Mouse (Mus musculus): ENCODE measurements at regions not wholly inside any gene's neighbourhood (a gene's known extent, or its start where the extent isn't known, plus 50 kb on each side); places are given as distances from the start of the nearest gene placed in this dataset.

DNA sequence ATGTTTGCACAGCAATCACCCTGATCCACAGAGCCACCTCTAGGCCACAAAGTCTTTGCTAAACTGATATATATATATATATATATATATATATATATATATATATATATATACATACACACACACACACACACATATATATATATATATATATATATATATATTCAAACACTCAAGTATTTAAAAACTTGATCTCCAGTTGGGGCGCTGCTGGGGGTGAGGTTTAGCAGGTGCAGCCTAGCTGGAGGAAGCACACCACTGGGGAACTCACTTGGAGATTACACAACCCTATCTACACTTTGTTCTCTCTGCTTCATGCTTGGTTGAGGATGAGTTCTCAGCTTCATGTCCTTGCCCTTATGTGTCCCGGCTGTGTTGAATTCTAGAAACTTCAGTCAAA lies 153.6 kb upstream of the Sdk2 start:
- ATAC-seq (ENCODE audit: insufficient number of reproducible peaks, insufficient read depth, low FRiP score, low TSS enrichment), result no peak
- Histone ChIP-seq H3K4me3 (no peak overlapping the region), H3K9me3 (no peaks in the 10 kb centered on the region), H3K4me2 (replicated peaks) (no peak overlapping the region), H3K36me3 (no peaks in the 10 kb centered on the region), H3K27ac (no peak overlapping the region), H3K4me1 (peaks cover 22% of the 10 kb centered on the region; the same call in 1 of the 2 replicates), H3K9ac (no peak overlapping the region), H3K27me3 (peaks cover 13% of the 10 kb centered on the region)
- 97% methylated on average over 2 of the region's 2 CpGs for WGBS

- no peak overlapping the region for H3K27ac ChIP-seq
- ATAC-seq (ENCODE audit: insufficient number of reproducible peaks, insufficient read depth, low FRiP score, low TSS enrichment), result no peak
- H3K4me2 ChIP-seq (replicated peaks), result no peak overlapping the region
- 30% methylated on average over 9 of the region's 9 CpGs for WGBS
- peaks cover 13% of the 10 kb centered on the region for H3K27me3 ChIP-seq
- H3K9me3 ChIP-seq, result no peaks in the 10 kb centered on the region
- no peak overlapping the region for H3K4me3 ChIP-seq
- peaks cover 22% of the 10 kb centered on the region; the same call in 1 of the 2 replicates for H3K4me1 ChIP-seq
- no peaks in the 10 kb centered on the region for H3K36me3 ChIP-seq
- no peak overlapping the region for H3K9ac ChIP-seq
Observed at GRCm38 (mm10) chr11:114218732-114219506, 152.1 kb upstream of the Sdk2 start.

DNA sequence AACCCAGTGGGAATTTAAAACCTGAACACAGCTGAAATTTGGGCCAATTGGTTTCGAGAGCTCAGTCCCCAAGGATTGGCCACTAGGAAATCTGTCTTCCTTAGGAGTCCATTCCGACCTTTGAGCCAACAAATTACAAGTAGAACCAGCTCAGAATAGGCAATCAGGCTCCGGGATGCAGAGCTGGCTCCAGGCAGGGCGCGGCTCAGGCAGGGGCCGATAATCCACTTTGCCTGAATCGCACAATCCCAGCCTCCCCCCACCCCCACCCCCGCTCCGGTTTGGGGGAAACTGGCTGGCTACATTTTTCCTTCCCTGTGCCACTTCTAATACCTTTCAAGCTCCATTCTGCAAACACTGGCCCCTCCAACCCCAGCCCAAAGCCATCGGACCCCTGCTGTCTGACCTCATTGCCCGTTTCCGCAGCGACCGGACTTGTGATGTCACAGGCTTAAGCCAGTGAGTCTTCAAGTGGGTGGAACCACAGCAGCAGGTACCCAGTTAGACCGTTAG lies 150.5 kb upstream of the Sdk2 start:
- peaks cover 22% of the 10 kb centered on the region; the same call in 1 of the 2 replicates for H3K4me1 ChIP-seq
- peaks cover 13% of the 10 kb centered on the region for H3K27me3 ChIP-seq
- H3K4me3 ChIP-seq, result peak overlapping the region; percentile 28
- ATAC-seq (ENCODE audit: insufficient number of reproducible peaks, insufficient read depth, low FRiP score, low TSS enrichment), result 0 out of 2 replicates have a peak, but pooled peaks have one; percentile 57
- WGBS, result under 1% methylated on average over 15 of the region's 15 CpGs
- H3K36me3 ChIP-seq, result no peaks in the 10 kb centered on the region
- peak overlapping the region; percentile 46 for H3K4me2 ChIP-seq (replicated peaks)
- H3K9me3 ChIP-seq, result no peaks in the 10 kb centered on the region
- H3K9ac ChIP-seq, result no peak overlapping the region
- no peak overlapping the region for H3K27ac ChIP-seq

GRCm38 (mm10) chr11:114216493-114216892 lies 149.6 kb upstream of the Sdk2 start:
- no peak overlapping the region for H3K9ac ChIP-seq
- H3K27ac ChIP-seq, result no peak overlapping the region
- H3K36me3 ChIP-seq, result no peaks in the 10 kb centered on the region
- ATAC-seq (ENCODE audit: insufficient number of reproducible peaks, insufficient read depth, low FRiP score, low TSS enrichment), result no peak
- no peak overlapping the region for H3K4me3 ChIP-seq
- no peak overlapping the region for H3K4me2 ChIP-seq (replicated peaks)
- H3K9me3 ChIP-seq, result no peaks in the 10 kb centered on the region
- H3K4me1 ChIP-seq, result peaks cover 22% of the 10 kb centered on the region; the same call in 1 of the 2 replicates
- 8% methylated on average over 7 of the region's 7 CpGs for WGBS
- H3K27me3 ChIP-seq, result peaks cover 13% of the 10 kb centered on the region

GRCm38 (mm10) chr11:114215256-114215655 lies 148.4 kb upstream of the Sdk2 start:
- no peak overlapping the region for H3K9ac ChIP-seq
- WGBS, result 52% methylated on average over 8 of the region's 8 CpGs

GRCm38 (mm10) chr11:114212136-114212535 lies 145.3 kb upstream of the Sdk2 start:
- H3K4me1 ChIP-seq, result peaks cover 8% of the 10 kb centered on the region; the same call in 1 of the 2 replicates
- no peak overlapping the region for H3K4me2 ChIP-seq (replicated peaks)
- H3K4me3 ChIP-seq, result no peak overlapping the region
- no peak overlapping the region for H3K27ac ChIP-seq
- H3K9ac ChIP-seq, result no peak overlapping the region
- WGBS, result 50% methylated on average over 2 of the region's 2 CpGs
- 0 out of 2 replicates have a peak, but pooled peaks cover 3% of the 10 kb centered on the region for H3K27me3 ChIP-seq
- H3K36me3 ChIP-seq, result no peaks in the 10 kb centered on the region
- H3K9me3 ChIP-seq, result no peaks in the 10 kb centered on the region
- ATAC-seq (ENCODE audit: insufficient number of reproducible peaks, insufficient read depth, low FRiP score, low TSS enrichment), result no peak

More at GRCm38 (mm10) chr11:114215256-114215655, 148.4 kb upstream of the Sdk2 start:
- Histone ChIP-seq H3K36me3 (no peaks in the 10 kb centered on the region), H3K27me3 (peaks cover 13% of the 10 kb centered on the region), H3K4me2 (replicated peaks) (no peak overlapping the region), H3K27ac (no peak overlapping the region), H3K4me3 (no peak overlapping the region), H3K4me1 (peaks cover 22% of the 10 kb centered on the region; the same call in 1 of the 2 replicates), H3K9me3 (no peaks in the 10 kb centered on the region)
- no peak for ATAC-seq (ENCODE audit: insufficient number of reproducible peaks, insufficient read depth, low FRiP score, low TSS enrichment)

DNA sequence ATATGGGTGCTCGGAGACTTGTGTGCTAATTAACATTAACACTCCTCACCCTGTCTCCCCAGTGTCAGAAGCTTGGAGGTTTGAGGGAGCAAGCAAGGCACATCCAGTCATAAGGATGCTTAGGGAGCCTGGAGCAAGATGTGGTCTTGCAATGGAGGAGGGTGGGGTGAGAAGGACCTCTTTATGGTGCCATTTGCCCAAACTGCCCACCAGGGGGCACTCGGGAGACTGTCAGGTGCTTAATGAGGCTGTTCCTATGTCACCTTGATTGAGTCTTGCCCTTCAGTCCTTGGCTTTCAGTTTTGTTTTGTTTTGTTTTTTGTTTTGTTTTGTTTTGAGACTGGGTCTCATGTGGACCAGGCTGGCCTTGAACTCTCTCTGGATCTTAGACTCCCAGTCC lies 138.3 kb upstream of the Sdk2 start:
- Histone ChIP-seq H3K4me1 (no peaks in the 10 kb centered on the region), H3K4me2 (replicated peaks) (no peak overlapping the region), H3K9me3 (no peaks in the 10 kb centered on the region), H3K9ac (no peak overlapping the region), H3K36me3 (no peaks in the 10 kb centered on the region), H3K27ac (no peak overlapping the region), H3K4me3 (no peak overlapping the region), H3K27me3 (no peaks in the 10 kb centered on the region)
- ATAC-seq (ENCODE audit: insufficient number of reproducible peaks, insufficient read depth, low FRiP score, low TSS enrichment), result no peak
- 33% methylated on average over 2 of the region's 2 CpGs for WGBS

DNA sequence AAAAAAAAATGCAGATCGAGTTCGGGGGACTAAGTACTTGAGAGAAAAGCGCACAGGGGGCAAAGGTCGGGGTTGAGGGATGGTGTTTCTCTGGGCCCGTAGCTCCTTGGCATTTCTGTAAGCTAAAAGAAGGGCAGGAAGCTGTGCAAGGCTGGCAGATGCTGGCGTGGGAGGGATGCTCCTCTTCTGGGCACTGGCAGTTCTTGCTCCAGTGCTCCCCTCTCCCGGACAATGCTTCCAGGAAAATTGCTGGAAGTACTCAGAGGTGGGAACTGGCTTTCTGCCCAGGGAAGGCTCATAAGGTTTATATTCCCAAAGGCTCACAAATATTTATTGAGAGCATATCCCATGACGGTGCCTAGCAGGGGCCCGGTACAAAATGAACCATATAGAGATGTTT lies 136.6 kb upstream of the Sdk2 start:
- H3K27ac ChIP-seq, result no peak overlapping the region
- no peaks in the 10 kb centered on the region for H3K9me3 ChIP-seq
- no peak overlapping the region for H3K4me3 ChIP-seq
- peaks cover 11% of the 10 kb centered on the region for H3K4me1 ChIP-seq
- ATAC-seq (ENCODE audit: insufficient number of reproducible peaks, insufficient read depth, low FRiP score, low TSS enrichment), result no peak
- no peaks in the 10 kb centered on the region for H3K27me3 ChIP-seq
- no peak overlapping the region for H3K9ac ChIP-seq
- whole genome bisulfite sequencing, result 62% methylated on average over 9 of the region's 9 CpGs
- no peaks in the 10 kb centered on the region for H3K36me3 ChIP-seq
- no peak overlapping the region for H3K4me2 ChIP-seq (replicated peaks)

- no peak overlapping the region for H3K27ac ChIP-seq
- H3K4me3 ChIP-seq, result no peak overlapping the region
- WGBS, result 78% methylated on average over 16 of the region's 16 CpGs
- no peaks in the 10 kb centered on the region for H3K9me3 ChIP-seq
- H3K4me1 ChIP-seq, result peaks cover 19% of the 10 kb centered on the region
- no peak overlapping the region for H3K4me2 ChIP-seq (replicated peaks)
- no peaks in the 10 kb centered on the region for H3K27me3 ChIP-seq
- no peak overlapping the region for H3K9ac ChIP-seq
- no peaks in the 10 kb centered on the region for H3K36me3 ChIP-seq
- no peak for ATAC-seq (ENCODE audit: insufficient number of reproducible peaks, insufficient read depth, low FRiP score, low TSS enrichment)
Observed at GRCm38 (mm10) chr11:114202486-114202885, 135.6 kb upstream of the Sdk2 start.

GRCm38 (mm10) chr11:114199081-114199586 lies 132.3 kb upstream of the Sdk2 start:
- no peak overlapping the region for H3K4me2 ChIP-seq (replicated peaks)
- no peaks in the 10 kb centered on the region for H3K9me3 ChIP-seq
- peak overlapping the region; percentile 79 for H3K27ac ChIP-seq
- H3K4me3 ChIP-seq, result no peak overlapping the region
- WGBS, result 77% methylated on average over 10 of the region's 10 CpGs
- H3K4me1 ChIP-seq, result peaks cover 29% of the 10 kb centered on the region
- no peak overlapping the region for H3K9ac ChIP-seq
- no peak for ATAC-seq (ENCODE audit: insufficient number of reproducible peaks, insufficient read depth, low FRiP score, low TSS enrichment)
- H3K36me3 ChIP-seq, result no peaks in the 10 kb centered on the region
- no peaks in the 10 kb centered on the region for H3K27me3 ChIP-seq

GRCm38 (mm10) chr11:114198317-114199032 lies 131.6 kb upstream of the Sdk2 start:
- Histone ChIP-seq H3K27me3 (no peaks in the 10 kb centered on the region), H3K27ac (peak overlapping the region; percentile 79), H3K9ac (no peak overlapping the region), H3K4me2 (replicated peaks) (peak overlapping the region; percentile 19; the same call in 1 of the 2 replicates), H3K4me1 (peaks cover 29% of the 10 kb centered on the region), H3K9me3 (no peaks in the 10 kb centered on the region), H3K36me3 (no peaks in the 10 kb centered on the region), H3K4me3 (no peak overlapping the region)
- WGBS, result 35% methylated on average over 15 of the region's 15 CpGs
- peak; percentile 86 for ATAC-seq (ENCODE audit: insufficient number of reproducible peaks, insufficient read depth, low FRiP score, low TSS enrichment)

All from embryonic facial prominence, embryonic 12.5 days (tissue).